Mouse (Mus musculus) lung, postnatal 36 days (tissue): Measurements from ENCODE around the gene Opcml.

ENCODE experiments used
- DNase-seq: peaks from one replicate; pipeline ENCODE4 v3.0.0; 2022; ENCODE audit warnings: mixed read lengths

Opcml gene

DNA sequence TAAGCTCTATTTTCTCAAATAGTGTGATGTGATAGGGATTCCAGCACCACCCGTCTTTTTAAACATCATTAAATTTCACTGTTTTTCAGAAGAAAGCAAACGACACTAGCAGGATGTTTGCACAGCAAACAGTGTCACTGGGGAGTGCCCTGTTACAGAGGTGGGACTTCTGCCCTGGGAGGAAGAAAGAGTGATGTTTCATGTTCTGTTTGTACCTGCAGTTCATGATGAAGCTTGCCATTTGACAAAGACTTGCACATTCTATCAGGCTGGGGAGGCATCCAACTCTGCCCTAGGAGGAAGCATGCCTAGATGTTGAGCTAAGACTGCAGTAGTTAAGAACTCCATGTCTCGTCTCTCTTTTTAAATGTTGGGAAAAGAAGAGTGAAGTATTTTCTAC, 222.6 kb downstream of the Opcml start:
- no peak for DNase-seq

DNA sequence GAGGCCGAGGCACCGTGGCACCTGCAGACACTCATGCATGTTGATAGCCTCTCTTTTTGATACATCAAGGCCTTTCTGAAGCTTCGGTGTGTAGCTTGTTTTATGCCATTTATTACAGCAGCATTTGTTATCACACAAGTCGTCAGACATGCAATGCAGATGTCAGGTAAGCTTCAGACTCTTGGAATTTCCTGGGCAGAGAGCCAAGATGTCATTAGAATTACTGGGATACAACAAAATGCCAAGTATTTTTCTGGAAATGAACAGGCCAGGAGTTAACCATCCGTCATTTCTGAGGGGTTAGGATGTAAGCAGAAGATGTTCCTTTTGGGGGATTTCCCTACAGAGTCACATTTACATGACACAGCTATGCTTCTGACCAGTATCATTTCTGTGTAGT, 237.6 kb downstream of the Opcml start:
- DNase-seq, result no peak

DNA sequence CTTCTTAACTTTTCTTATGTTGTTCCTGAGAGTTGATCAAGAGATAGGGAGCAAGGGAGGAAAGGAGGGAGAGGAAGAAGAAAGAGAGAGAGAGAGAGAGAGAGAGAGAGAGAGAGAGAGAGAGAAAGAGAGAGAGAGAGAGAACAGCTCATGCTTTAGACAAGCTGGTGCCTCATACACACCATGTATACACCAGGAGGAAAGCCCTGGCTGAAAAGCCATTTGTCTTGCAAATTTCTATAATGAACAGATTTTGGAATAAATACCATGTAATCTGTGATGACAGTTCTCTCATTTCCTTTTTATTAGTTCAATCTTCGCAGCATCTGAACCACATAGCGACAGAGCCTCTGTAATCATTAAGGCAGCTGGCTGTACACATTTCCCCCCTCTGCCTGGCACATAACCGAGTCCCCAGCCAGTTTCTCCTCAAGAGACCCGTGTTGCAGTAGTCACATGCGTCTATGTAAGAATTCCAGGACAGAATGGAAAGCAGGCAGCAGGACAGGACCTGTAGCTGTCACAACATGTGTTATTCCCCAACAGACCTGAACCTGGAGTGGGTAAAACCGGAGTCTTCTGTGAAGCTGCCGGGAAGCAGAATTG, 238.3 kb downstream of the Opcml start:
- DNase-seq, result no peak

DNA sequence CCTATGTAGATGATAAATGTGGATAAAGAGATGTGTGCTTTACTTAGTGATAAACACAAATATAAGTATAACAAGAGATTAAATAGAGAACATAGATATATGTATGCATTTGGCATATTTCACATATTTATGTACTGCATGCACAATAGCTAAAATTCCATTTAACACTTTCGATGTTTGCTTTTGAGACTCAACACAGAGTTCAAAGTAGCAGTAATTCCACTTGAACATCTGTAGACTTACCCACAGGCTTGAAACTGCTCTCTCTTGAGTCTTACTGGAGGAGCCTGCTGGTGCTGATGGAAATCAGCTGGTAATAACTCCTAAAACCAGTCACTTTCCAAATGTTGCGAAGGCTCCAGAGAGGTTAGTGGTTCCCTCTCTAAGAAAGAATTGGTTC, 258.6 kb downstream of the Opcml start:
- DNase-seq, result no peak

DNA sequence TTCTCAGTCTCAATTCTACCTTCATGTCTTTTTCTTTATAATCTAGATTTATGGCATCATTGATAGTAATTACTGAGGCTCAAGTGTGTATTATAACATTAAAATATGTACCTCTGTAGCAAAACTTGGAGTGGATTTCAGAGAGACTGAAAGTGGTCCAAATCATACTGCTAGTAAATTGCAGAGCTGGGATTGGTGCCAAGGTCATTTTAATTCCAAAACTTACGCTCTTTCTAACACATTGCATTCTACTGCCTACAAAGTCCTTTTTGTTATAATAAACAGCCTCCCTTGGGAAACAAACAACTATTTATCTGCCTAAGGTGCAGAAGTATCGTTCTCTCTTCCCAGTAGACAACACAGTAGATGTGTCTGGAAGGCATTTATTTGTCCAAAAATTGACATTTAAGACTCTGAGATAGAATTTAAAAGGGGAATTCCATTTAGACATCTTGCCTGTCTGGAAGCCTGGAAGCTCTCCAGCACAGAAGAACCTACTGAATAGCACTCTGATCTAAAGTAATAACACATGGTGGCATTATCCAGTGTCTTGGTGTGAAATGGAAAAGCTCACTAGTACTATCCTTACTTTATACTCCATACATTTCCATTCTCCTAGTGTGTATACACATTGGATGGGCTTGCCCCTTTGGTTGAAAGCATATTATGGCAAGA, 266.7 kb downstream of the Opcml start:
- DNase-seq, result no peak

DNA sequence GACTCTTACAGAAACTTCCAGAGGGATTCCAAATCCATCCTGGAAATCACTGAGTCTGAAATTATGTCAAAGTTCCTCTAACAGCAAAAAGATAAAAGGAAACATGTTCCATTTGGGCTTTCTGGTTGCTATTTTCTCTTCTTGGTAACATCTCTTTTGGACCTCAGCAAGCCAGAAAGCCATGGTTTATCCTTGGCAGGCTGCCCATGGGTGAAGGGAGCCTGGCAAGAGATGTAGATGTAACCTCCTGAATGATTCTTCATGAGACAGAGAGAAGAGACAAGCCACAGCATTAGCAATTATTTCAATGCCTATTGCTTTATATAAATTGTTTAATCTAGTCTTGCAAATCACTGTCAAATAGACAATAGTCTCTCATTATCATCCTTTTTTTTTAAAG, 274.6 kb downstream of the Opcml start:
- DNase-seq, result no peak

DNA sequence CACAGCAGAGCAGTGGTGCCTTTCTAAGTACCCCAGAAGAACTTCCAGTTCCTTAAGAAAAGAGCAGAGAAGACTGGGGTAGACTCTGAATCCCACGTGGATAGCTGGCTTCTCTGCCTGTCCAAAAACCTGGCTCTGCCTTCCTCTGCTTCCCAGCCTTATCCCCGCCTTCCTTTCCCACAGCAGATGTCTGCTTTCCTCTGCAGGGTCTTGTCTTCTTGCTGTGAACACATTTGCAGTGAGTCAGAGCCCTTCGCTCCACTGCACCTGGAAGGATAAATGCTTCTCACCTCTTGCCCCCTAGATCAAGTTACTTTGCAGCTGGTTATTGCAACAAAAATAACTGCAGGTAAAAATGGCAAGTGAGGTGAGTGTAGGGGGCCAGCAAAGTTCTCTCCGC, 290.1 kb downstream of the Opcml start:
- DNase-seq, result no peak

DNA sequence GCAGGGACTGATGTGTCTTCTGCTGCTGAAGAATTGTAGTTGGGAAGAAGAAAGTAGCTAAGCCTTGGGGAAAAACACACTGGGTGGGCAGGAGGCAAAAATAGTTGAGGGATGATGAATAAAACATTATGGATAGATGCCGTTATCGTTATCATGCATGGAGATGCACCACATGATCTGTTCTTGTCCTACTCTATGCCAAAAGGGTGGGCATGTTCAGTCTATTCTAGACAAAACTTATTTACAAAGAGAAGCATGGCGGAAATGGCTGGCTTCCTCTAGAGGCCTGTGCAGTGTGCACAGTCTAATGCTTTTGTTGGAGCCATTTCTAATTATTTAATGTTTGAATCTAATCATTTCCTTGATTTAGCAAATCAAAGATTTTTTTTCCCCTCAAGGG, 293.2 kb downstream of the Opcml start:
- DNase-seq, result no peak

DNA sequence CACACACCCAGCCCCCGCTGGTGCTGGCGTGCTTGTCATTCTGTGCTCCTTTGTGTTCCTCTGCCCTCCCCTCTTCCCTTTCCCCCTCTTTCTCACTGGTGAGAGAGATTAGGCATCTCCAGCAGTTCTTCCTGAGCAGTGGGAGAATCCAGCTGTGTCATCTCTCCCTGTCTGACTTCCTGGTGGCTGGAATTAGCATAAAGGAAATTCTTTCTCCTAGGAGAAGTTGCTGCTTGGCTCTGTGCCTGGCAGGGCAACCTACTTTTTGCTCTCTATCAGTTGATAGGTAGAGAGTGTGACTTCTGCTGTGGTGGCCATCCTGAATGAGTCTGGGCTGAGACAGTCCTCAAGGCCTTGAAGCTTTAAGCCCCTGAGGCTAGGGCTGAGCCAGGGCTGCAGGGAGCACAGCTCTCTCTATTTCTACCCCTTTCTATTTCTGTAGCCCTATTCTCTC, 293.7 kb downstream of the Opcml start:
- peak; percentile 6 for DNase-seq

DNA sequence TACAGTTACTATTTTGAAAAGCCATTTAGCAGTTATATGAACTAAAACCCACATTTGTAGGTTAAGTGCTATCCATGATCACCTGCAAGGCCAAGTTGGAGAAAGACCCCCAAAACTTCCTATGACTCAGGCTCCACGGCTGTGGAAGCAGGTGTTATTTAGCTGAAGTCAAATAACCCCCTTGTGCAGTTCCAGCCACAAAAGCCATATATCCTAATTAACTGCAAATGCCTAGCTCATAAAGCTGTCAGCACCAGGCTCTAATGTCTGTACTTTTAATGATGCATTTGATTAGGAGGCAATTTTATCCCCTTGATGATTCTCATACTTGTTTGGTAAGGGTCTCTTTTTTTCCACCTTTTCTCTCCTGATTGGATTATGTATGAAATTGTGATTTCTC, 300.8 kb downstream of the Opcml start:
- DNase-seq, result no peak

DNA sequence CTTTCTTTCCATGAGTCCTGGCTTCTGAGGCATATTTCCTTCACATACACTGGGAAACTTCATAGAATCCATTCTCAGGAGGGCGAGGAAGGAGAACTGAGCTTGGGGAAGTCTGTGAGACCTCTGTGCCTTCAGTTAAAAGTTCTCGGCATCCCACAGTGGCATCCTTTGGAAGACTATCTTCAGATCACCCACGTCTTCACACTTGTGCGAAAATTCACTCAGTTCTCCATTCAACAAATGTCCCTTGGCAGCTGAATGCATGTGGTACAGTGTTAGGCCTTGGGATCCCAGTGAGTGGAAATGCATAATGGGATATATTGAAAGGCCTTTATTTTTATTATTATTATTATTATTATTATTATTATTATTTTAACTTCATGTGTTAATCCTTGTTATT, 304.1 kb downstream of the Opcml start:
- no peak for DNase-seq

DNA sequence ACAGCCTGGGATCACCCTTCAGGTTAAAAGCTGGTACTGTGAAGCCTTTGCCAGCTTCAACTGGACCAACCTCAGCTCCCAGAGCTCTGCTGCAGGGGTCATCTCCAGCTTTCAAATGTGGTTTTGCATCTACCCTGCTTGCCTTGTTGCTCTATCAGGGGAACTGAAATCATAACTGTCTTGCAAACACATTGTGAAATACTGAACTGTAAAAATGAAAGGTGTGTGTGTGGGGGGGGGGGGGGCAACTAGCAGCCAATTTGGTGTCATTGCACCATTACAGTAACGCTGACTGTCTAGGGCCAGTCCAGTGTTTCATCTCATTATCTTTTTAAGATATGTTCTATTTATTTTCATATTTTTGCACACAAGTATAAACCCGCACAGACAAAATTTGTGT, 305.6 kb downstream of the Opcml start:
- DNase-seq, result no peak

DNA sequence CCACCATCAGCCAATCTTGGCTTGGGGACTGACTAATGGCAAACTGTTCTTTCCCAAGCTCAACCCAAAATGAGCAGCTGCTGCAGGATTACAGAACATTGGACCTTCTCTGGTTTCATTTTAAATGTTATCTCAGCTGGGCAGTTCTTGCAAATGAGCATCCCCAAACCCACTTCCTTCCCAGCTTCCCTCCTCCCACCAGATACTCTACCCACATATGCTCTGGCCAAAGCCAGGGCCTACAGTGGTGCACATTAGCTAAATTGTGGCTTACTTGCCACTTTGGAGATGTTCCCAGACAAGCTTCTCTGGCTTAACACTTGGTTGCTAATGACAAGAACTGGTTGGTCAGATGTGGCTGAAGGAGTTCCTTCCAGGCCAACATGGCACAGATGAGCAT, 311.4 kb downstream of the Opcml start:
- DNase-seq, result no peak

DNA sequence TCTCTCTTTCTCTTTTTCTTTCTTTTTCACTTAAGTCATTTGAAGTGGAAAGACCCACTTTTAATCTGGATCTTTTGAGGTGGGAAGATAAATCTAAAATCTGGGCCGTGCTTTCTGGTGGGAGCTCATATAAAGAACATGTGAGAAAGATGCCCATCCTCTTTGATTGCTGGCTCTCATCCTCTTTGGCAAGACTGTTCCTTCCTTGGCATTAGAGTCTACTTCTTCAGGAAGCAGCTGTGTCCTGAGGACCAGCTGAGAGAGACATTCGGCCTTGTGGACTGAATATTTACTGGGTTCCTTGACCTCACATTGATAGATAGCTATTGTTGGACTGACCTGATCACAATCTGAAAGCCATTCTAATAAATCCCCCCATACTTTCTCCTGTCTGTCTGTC, 331.3 kb downstream of the Opcml start:
- DNase-seq, result peak; percentile 29

DNA sequence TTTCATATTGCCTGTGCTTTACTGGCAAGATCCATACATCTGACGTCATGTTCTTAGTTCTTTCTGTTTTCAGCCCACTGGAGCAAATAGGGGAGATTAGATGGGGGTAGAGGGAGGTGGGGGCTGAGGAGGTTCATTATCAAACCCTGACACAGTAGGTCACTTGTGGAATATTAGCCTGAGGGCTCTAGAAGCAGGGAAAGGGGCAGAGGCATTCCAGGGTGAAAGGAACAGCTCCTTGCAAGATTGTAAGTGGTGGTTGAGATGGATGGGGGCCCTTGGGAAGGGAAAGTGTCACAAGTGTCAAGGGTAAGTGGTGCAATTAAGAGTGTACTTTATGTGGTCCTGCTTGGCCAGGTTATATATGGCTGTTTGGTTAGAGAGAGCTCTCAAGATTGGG, 338.2 kb downstream of the Opcml start:
- no peak for DNase-seq

DNA sequence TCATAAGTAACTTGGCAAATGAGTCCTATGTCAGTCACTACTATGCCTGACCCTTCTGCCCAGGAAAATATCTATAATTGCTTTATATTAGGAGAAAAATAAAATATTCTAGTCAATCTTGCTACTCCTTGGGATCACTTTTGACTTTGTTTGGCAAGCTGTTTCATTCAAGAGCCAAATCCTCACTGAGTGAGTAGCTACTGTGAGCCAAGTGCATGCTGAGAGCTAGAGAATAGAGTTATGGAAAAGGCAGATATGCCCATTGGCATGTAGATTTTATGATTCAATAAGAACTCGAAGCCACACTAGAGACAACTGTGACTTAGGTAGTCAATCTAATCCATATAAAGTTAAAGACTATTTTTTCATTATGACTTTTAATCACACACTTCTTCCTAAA, 340.9 kb downstream of the Opcml start:
- no peak for DNase-seq

DNA sequence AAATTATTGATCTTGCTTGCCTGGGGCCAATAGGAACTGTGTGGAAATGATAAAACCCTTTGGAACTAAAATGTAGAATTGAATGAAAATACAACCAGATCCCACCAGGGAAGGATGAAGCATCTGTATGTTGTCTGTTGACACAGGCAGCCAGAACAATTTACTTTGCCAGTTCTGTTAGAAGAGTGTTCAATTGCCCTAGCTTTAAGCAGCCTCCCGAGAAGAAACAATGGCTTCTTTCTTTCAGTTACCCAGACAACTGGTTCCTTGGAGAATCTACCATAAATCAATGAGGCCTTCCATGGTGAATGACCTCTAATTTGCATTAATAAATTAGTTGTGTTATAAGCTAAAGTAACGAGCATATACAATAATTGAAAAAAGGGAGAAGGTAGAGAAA, 346.0 kb downstream of the Opcml start:
- DNase-seq, result no peak

DNA sequence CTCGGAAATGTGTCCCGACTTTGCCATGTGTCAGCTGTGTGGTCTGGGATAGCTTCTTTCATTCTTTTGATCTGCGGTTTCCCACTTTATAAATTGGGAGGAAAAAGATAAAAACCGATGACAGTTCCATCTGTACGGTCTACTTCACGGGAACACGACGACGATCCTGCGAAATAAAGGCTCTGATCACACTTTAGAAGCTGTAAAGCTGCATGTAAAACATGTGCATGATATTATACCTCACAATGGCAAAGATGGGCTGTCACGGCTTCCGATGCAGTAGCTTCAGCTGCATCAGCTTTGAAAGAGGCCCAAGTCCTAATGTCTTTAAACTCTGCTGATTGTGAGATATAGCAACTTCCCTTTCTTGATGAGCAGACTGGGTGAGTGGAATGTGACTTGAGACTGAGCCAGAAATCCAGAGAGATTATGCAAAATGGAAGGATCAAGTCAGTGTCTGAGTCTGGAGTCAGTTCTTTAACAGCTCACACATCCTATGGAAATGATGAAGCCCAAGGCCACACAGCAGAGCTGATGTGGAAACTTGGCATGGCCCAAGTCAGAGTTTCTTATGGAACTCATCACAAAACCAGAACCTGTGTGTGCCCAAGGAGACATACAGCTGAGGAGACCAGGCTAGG, 349.5 kb downstream of the Opcml start:
- DNase-seq, result no peak

DNA sequence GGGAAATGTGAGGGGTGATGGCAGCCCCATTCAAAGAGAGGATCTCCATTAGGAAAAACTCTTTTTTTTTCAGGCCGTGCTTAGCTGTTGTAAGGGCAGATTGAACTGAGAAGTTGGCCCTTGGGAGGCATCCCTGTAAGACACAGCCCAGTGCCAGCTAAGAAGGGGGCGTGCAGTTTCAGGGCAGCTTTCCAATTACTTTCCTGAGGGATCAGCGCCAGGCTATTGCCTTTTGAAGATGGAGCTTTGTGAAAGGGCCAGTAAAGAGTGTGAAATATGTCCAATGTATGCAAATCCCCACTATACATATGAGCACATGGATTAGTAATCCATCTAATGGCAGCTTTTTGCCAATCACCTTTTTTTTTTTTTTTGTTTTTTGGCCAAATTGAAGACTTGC, 358.9 kb downstream of the Opcml start:
- DNase-seq, result no peak

DNA sequence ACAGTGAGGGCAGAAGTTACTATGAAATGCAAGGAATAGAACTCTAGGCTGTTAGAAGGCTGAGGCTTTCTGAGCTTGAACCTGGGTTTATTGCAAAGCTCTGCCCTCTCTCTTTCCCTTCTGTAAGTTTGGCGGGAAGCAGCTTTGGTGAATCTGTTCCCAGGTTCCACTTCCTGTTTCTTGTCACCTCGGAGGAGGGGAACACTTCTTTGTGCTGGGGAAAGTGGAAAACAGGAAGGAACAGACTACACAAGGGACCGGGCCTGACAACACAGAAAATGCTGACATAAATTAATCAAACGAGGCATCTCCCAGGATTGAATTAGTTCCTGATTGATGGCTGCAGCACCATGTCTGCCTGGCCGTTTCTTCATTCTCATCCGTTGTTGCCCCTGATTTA, 363.2 kb downstream of the Opcml start:
- no peak for DNase-seq

DNA sequence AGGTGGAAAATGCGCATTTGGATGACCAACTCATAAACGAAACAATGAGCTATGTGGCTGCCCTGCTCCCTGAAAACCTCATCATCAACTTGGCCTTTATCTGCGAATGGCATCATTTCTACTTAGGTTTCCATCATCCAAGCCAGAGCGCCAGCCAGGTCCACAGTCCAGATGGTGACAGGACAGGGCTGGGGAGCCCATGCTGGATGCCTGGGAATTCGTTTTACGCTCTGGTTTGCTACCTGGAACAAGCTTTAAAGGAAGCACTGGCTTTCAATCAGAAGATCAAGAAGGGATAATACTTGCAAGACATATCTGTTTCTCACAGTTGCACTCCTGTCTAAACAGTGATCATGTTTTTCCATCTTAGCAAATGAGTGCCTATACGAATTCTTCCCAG, 366.5 kb downstream of the Opcml start:
- DNase-seq, result no peak

DNA sequence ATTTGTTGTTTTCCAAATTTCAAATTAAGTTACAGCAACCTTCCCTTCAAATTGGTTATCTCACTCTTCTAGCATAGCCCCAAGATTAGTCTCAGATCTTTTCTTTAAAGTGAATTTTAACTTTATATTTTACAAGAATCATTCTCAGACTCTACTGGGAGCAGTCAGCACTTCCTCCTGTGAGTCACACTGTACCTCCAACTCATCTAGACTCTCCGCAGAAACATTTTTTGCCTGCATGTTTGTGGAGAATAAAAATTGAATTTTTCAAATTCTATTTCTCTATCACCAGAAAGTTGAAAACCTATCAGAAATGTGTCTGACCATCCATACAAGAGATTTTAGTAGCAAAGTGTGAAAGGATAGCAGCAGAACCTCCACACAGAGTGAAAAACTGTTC, 370.4 kb downstream of the Opcml start:
- DNase-seq, result no peak

DNA sequence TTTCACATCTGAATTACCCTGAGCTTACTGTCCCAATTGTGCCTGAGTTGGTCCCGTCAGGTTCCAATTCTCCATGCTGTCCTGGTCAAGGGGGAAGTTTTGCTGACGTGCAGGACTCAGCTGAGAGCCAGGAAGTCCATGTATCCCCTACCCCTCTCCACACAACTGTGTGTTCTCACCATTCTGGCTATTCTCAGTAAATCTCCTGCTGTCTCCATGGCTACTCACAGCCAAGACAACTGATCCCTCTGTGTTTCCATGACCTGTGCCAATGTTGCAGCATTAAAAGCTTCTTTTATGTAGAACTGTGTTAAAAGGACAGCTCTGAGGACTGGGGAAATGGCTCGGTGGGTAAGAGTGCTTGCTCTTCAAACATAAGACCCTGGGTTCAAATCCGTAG, 373.4 kb downstream of the Opcml start:
- no peak for DNase-seq

DNA sequence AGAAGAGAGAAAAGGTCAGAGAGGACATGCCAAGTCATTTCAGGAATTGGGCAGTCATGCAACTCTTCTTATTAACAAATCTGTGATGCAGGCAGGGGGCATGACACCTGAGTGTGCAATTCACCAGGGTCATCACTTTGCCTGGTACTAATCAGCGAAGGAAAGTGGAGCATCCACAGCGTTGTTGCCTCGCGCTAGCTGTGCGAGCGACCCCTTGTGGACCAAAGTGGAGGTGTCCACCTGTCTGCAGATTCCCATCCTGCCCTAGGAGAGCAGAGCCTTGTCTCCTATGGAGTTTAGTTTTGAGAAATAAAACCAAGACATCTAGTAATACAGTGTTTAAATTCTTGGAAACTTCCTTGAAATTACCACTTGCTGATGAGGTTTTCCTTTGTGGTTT, 381.3 kb downstream of the Opcml start:
- DNase-seq, result peak; percentile 16

DNA sequence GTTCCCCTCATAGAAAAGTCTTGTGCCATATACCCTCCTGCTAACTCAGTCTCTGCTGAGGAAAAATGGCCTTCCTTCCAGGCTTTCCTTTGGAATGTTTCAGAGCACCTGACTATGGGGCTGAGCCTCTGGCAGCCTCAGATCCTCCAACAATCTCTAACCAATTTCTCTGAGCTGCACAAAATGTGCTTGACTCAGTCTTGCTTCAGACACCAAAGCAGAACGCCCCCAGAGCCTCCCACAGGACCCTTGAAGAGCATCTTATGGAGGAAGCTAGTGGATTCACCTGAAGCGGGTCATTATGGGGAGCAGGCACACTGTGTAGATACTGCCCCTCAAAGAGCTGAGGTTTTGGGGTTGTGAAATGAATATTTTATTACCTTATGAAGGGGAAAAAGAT, 386.5 kb downstream of the Opcml start:
- no peak for DNase-seq
